Mouse (Mus musculus) frontal cortex, adult 2 months (tissue): Measurements from ENCODE around the gene Tubd1. TPM values are rescaled to one million over a fixed set of nuclear protein-coding genes. Genes with fewer than 3 reads are reported as not detected.
A peak's percentile ranks its signal among the peaks of the same experiment; 100 is the strongest.

Source experiments
- DNase-seq, 2 experiments: peaks; one replicate each; pipeline ENCODE4 v3.0.0; 2022; ENCODE audit warnings: low spot score in 1 of 2; ENCODE audit errors: extremely low spot score in 1 of 2
- polyA plus RNA-seq: library from polyadenylated mRNA; depleted of rRNA; stranded (reverse); fragments of >200 nt; gene quantifications from 2 replicates; pipeline ENCODE4 v1.2.3, GENCODE M21; 2012

The Tubd1 gene
- polyA plus RNA-seq, 1 experiment, result 6.7 TPM

DNA sequence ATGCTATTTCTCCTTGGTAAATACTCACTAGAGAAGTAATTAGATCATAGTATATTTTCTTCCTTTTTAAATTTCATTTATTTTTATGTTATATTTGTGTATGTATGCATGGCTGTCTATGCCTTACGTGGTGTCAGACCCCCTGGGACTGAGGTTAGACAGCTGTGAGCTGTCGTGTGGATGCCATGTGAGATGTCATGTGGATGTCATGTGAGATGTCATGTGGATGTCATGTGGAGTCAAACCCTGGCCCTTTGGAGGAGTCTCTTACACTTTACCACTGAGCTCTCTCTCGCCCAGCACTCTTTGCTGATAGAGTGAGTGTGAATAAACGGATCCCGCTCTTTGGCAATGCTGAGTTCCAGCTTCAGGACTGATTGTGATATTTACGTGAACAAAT lies 8.7 kb downstream of the Tubd1 start:
- no peak for DNase-seq

DNA sequence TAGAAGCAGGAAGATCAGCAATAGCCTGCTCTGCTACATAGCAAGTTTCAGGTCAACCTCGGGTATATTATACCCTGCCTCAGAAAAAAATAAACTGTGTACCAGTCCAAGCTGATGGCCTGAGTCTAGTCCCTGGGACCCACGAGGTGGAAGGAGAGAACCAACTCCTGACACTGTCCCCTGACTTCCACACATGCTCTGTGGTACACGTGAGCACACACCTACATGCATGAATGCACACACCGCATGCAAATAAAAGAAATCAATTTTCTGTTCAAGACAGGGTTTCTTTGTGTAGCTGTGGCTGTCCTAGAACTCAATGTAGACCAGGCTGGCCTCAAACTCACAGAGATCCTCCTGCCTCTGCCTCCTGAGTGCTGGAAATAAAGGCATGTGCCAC lies 13.5 kb downstream of the Tubd1 start:
- no peak for DNase-seq

DNA sequence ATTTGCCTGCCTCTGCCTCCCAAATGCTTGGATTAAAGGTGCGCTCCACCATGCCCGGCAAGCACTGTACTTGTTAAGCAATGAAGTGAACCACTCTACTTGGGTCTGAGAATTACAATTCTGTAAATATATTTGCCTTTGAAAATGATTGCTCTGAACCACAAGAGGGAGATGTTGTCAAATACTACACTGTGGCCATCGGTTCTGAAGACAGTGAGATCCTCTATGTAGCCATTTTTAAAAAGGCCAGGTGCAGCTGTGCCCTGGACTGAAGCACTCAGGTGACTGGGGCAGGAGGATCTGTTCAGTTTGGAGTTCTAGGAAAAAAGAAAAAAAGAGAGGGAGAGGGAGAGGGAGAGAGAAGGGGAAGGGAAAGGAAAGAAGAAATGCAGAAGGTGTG lies 23.6 kb downstream of the Tubd1 start:
- peak in 1 of 2 experiments; percentile 52 for DNase-seq

- no peak for DNase-seq
Observed at GRCm38 (mm10) chr11:86570261-86570746, 25.5 kb downstream of the Tubd1 start.

- no peak for DNase-seq
Observed at GRCm38 (mm10) chr11:86571047-86571855, 26.5 kb downstream of the Tubd1 start.

- no peak for DNase-seq
Observed at GRCm38 (mm10) chr11:86571871-86572270, 27.1 kb downstream of the Tubd1 start.

DNA sequence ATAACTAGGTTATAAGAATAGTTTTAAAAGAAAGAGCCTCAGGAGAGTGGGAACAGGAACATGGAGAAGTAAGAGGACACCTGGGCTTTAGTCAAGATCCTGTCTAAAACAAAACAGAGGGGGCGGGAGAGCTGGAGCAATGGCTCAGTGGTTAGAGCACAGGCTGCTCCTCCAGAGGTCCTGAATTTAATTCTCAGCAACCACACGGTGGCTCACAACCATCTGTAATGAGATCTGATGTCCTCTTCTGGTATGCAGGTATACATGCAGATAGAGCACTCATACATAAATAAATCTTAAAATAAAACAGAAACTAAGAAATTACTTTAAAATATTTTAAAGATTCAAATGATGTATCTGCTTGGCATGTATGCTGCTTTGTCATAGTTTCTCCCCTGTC lies 27.8 kb downstream of the Tubd1 start:
- no peak for DNase-seq

GRCm38 (mm10) chr11:86573646-86574231 lies 28.9 kb downstream of the Tubd1 start:
- DNase-seq, result no peak

GRCm38 (mm10) chr11:86574408-86574807 lies 29.6 kb downstream of the Tubd1 start:
- no peak for DNase-seq

DNA sequence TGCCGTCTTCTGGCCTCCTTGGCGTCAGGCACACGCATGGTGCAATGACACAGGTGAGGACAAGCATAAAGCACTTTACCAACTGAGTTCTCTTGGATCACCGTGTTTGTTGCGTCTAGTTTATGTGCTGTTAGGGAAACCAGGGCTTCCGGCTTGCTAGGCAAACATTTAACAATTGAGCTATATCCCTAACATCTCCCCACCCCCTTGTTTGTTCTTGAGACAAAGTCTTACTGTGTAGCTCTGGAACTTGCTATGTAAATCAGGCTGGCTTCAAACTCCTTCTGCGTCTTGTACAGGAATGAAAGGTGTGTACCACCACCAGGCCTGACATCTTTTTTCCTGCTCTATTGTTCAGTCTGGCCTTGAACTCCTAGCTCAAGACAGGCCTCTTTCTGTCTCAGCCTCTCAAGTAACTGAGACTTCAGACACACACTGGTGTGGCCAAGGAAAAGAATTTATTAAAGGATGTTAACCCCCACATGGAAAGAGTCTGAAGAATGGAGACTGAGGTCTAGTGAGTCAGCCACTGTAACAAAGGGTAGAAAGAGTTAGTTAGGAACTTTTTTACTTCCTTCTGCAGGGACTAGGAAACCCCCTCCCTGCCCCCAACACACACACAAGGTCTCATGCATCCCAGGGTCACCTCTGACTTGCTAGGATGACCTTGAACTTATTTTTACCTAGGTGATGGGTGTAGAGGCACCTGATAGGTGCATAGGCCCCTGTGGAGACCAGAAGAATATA lies 31.0 kb downstream of the Tubd1 start:
- no peak for DNase-seq

DNA sequence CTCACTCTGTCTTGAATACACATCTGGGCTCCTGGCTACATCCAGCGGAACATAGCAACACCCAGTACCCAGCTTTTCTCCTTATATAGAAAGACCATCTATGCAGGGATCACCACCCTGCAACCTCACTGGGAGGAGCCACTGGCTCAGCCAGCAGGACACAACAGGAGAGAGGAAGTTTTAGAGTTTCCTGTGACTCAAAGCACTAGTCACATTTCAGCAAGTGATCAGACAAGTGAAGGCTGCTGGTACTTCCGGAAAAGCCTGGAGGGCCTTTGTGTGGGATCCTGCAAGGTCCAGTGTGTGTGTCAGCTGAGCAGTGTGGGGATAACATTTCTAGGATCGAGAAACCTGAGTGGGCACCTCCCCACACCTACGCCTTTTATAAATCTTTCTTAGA lies 32.4 kb downstream of the Tubd1 start:
- no peak for DNase-seq

- DNase-seq, result no peak
Observed at GRCm38 (mm10) chr11:86578106-86578808, 33.5 kb downstream of the Tubd1 start.

GRCm38 (mm10) chr11:86578809-86579730 lies 34.3 kb downstream of the Tubd1 start:
- no peak for DNase-seq

- no peak for DNase-seq
Observed at GRCm38 (mm10) chr11:86579731-86580318, 35.0 kb downstream of the Tubd1 start.

DNA sequence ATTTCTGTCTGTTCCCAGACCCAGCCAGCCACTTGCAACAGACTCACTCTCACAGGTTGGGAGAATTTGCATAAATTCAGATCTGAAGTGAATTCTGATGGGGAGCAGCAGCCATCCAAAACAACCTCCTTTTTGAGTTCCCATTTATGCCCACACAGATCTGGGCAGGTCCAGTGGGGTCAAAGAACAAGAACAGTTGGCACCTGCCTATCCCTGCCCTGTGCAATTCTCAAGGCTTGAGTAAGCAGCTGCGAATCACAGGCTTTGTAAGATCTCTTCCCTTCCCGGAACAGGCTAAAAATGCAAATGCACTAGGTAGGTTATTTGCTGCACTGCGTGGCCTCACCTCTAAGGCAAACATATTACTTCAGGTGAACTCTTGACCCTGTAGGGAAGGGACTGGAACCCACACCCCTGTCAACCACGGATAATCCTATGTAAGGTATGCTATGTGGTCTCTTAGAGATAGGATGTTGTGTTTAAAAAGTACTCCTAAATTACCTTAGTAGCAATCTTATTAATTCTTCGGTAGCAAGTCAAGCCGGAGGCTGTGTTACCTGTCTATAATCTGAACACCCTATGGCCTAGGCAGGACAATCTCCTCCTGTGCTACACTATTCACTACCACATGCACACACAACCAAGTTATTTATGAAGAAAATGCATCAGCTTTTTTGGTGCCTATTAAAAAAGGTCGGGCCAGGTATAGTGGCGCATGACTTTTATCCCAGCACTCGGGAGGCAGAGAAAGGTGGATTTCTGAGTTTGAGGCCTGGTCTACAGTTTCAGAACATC lies 35.7 kb downstream of the Tubd1 start:
- DNase-seq, result no peak

DNA sequence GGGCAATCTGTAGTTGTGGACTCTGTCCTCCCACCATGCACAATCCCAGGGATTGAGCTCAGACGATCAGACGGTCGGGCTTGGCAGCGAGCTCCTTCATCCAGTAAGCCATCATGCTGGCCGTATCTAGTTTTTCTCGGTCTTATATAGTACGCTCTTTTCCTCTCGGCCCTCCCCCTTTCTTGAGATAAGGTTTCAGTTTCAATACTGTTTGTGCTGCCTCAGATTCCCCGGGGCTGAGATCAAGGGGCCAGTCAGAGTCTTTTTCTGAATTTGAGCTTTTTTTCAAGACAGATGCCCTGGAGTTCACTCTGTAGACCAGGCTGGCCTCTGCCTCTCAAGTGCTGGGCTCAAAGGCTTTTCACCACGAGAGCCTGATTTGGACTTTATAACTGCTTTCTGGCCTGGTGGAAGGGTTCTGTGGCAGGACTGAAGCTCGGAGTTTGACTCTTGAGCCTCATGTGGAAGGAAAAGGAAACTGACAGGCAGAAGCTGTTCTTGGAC lies 36.5 kb downstream of the Tubd1 start:
- no peak for DNase-seq

- no peak for DNase-seq
Observed at GRCm38 (mm10) chr11:86581943-86582542, 37.3 kb downstream of the Tubd1 start.
